Mouse (Mus musculus): ENCODE results near the gene Ncapd2.

The Ncapd2 gene

GRCm38 (mm10) chr6:125148926-125149568 is 42.5 kb downstream of the Ncapd2 start:
- DNase-seq (ENCODE audit: low spot score in 2 of 2) = peak in 1 of 2 experiments; percentile 52

- peak in 1 of 2 experiments; percentile 36 for DNase-seq (ENCODE audit: low spot score in 2 of 2)
These were observed 43.1 kb downstream of the Ncapd2 start for GRCm38 (mm10) chr6:125148251-125148925.

GRCm38 (mm10) chr6:125147329-125147728 is 44.2 kb downstream of the Ncapd2 start:
- DNase-seq (ENCODE audit: low spot score in 2 of 2) = peak in 1 of 2 experiments; percentile 13

- DNase-seq (ENCODE audit: low spot score in 2 of 2) = peak in 1 of 2 experiments; percentile 35
These were observed 44.7 kb downstream of the Ncapd2 start for GRCm38 (mm10) chr6:125146797-125147196.

- no peak for DNase-seq (ENCODE audit: low spot score in 2 of 2)
These were observed 45.4 kb downstream of the Ncapd2 start for GRCm38 (mm10) chr6:125146148-125146547.

GRCm38 (mm10) chr6:125145479-125145951 is 46.0 kb downstream of the Ncapd2 start:
- no peak for DNase-seq (ENCODE audit: low spot score in 2 of 2)

GRCm38 (mm10) chr6:125145001-125145400 is 46.5 kb downstream of the Ncapd2 start, which contains the start of gene Iffo1:
Gene Iffo1 (plus strand): TSS chr6:125145241.
- DNase-seq (ENCODE audit: low spot score in 2 of 2) = peak; percentile 91 to 94

- DNase-seq (ENCODE audit: low spot score in 2 of 2) = no peak
These were observed 47.6 kb downstream of the Ncapd2 start for GRCm38 (mm10) chr6:125143904-125144303.

GRCm38 (mm10) chr6:125143128-125143527 is 48.4 kb downstream of the Ncapd2 start:
- DNase-seq (ENCODE audit: low spot score in 2 of 2) = no peak

GRCm38 (mm10) chr6:125142436-125142835 is 49.1 kb downstream of the Ncapd2 start:
- no peak for DNase-seq (ENCODE audit: low spot score in 2 of 2)

- no peak for DNase-seq (ENCODE audit: low spot score in 2 of 2)
These were observed 51.8 kb downstream of the Ncapd2 start for GRCm38 (mm10) chr6:125139747-125140146.

GRCm38 (mm10) chr6:125137002-125137671 is 54.4 kb downstream of the Ncapd2 start:
- DNase-seq (ENCODE audit: low spot score in 2 of 2) = peak in 1 of 2 experiments; percentile 45

GRCm38 (mm10) chr6:125132470-125132869 is 59.0 kb downstream of the Ncapd2 start:
- no peak for DNase-seq (ENCODE audit: low spot score in 2 of 2)

- peak; percentile 80 to 84 for DNase-seq (ENCODE audit: low spot score in 2 of 2)
These were observed 60.0 kb downstream of the Ncapd2 start, which contains the start of gene Nop2 for GRCm38 (mm10) chr6:125131302-125132156. Gene Nop2 (plus strand): TSS chr6:125131909.

- DNase-seq (ENCODE audit: low spot score in 2 of 2) = no peak
These were observed 61.6 kb downstream of the Ncapd2 start for GRCm38 (mm10) chr6:125129710-125130402.

GRCm38 (mm10) chr6:125128724-125129123 is 62.8 kb downstream of the Ncapd2 start:
- DNase-seq (ENCODE audit: low spot score in 2 of 2) = no peak

- DNase-seq (ENCODE audit: low spot score in 2 of 2) = no peak
These were observed 72.1 kb downstream of the Ncapd2 start for GRCm38 (mm10) chr6:125119387-125119786.
